Mouse (Mus musculus) hindbrain, embryonic 13.5 days (tissue): ENCODE results near the gene Ilkap. TPM values are rescaled to one million over a fixed set of nuclear protein-coding genes. Genes with fewer than 3 reads are reported as not detected.

Experiments
- ATAC-seq: fragments of 200-750 bp; cut with Nextera tagmentation; 2 replicates; pipeline ENCODE4 v1.8.0; 2017; ENCODE audit warnings: moderate TSS enrichment; ENCODE audit not compliant: low FRiP score
- H3K27ac ChIP-seq: fragments of 300-500 bp; sonication (generic); 2 replicates; pipeline ENCODE4 v1.5.1; 2015; ENCODE audit warnings: inconsistent platforms, mild to moderate bottlenecking, moderate library complexity
- H3K27me3 ChIP-seq: fragments of 300-500 bp; sonication (generic); 2 replicates; pipeline ENCODE4 v1.6.1; 2015; ENCODE audit warnings: mild to moderate bottlenecking, inconsistent platforms
- H3K36me3 ChIP-seq: fragments of 300-500 bp; sonication (generic); 2 replicates; pipeline ENCODE4 v1.6.1; 2015; ENCODE audit warnings: mild to moderate bottlenecking, inconsistent platforms
- H3K4me1 ChIP-seq: fragments of 300-500 bp; sonication (generic); replicated peaks from 2 replicates; pipeline ENCODE4 v1.6.1; 2015; ENCODE audit warnings: inconsistent platforms
- H3K4me2 ChIP-seq: fragments of 300-500 bp; sonication (generic); 2 replicates; pipeline ENCODE4 v1.6.1; 2015; ENCODE audit warnings: inconsistent platforms, mild to moderate bottlenecking, moderate library complexity
- H3K4me3 ChIP-seq: fragments of 300-500 bp; sonication (generic); 2 replicates; pipeline ENCODE4 v1.5.1; 2015; ENCODE audit warnings: mild to moderate bottlenecking, inconsistent platforms
- H3K9ac ChIP-seq: fragments of 300-500 bp; sonication (generic); 2 replicates; pipeline ENCODE4 v1.6.1; 2015; ENCODE audit warnings: mild to moderate bottlenecking, inconsistent platforms
- H3K9me3 ChIP-seq: fragments of 300-500 bp; sonication (generic); 2 replicates; pipeline ENCODE4 v1.6.1; 2016; ENCODE audit warnings: inconsistent platforms
- WGBS: fragments of 180-500 bp; shearing (Covaris S2); methylation state at CpG from one replicate; pipeline ENCODE4 v1.1.7; 2015; 5-methylcytosine and 5-hydroxymethylcytosine counted together
- polyA plus RNA-seq: library from polyadenylated mRNA; unstranded; fragments of >200 nt; fragmentation: Nextera tagmentation; extraction: Ambion mirVana; gene quantifications from 2 replicates; pipeline ENCODE4 v1.2.1, GENCODE M21; 2015

Ilkap gene
- polyA plus RNA-seq, 1 experiment from 2014 or later: 147 TPM

- H3K36me3 ChIP-seq: peaks cover 18% of the 10 kb centered on the region
- H3K9ac ChIP-seq: peak overlapping the region; percentile 92
- under 1% methylated on average over 34 of the region's 34 CpGs for WGBS
- H3K9me3 ChIP-seq: no peaks in the 10 kb centered on the region
- H3K4me1 ChIP-seq: peaks cover 43% of the 10 kb centered on the region
- peak overlapping the region; percentile 96 for H3K27ac ChIP-seq
- peak overlapping the region; percentile 95 for H3K4me2 ChIP-seq
- ATAC-seq: peak; percentile 92
- peak overlapping the region; percentile 83 for H3K4me3 ChIP-seq
- no peaks in the 10 kb centered on the region for H3K27me3 ChIP-seq
These were observed 14.5 kb upstream of the Ilkap start for GRCm38 (mm10) chr1:91413030-91413506.

GRCm38 (mm10) chr1:91412286-91413029 is 13.8 kb upstream of the Ilkap start:
- WGBS: 2% methylated on average over 57 of the region's 65 CpGs
- Histone ChIP-seq H3K27ac (peak overlapping the region; percentile 96), H3K36me3 (peaks cover 11% of the 10 kb centered on the region; the same call in 1 of the 2 replicates), H3K4me1 (peaks cover 43% of the 10 kb centered on the region), H3K9me3 (no peaks in the 10 kb centered on the region), H3K9ac (peak overlapping the region; percentile 92), H3K4me3 (peak overlapping the region; percentile 83), H3K27me3 (no peaks in the 10 kb centered on the region), H3K4me2 (peak overlapping the region; percentile 95)
- peak; percentile 51 for ATAC-seq

- ATAC-seq: no peak
- Histone ChIP-seq H3K27ac (no peak overlapping the region), H3K9ac (peak overlapping the region; percentile 92), H3K9me3 (no peaks in the 10 kb centered on the region), H3K4me2 (peak overlapping the region; percentile 95), H3K4me1 (peaks cover 43% of the 10 kb centered on the region), H3K4me3 (peak overlapping the region; percentile 83), H3K27me3 (no peaks in the 10 kb centered on the region), H3K36me3 (peaks cover 4% of the 10 kb centered on the region; the same call in 1 of the 2 replicates)
- 53% methylated on average over 8 of the region's 8 CpGs for WGBS
These were observed 13.1 kb upstream of the Ilkap start for GRCm38 (mm10) chr1:91411631-91412285.

DNA sequence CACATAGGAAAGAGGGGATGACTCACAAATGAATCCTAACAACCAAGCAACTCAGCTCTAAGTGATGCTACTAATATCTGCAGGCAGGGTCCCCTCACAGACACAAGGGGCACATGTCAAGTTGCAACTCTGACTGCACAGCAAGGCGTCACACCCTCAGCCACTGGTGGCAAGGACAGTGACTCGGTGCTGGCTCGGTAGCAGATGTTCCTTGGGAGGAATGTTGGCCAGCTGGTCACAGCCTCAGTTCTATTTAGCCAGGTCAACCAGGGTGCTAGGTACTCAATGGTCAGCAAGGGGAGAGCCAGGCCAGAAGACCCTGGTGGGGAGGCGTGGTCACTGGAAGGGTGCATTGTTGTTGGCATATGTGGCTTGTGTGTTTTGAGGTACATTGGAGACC is 9.2 kb upstream of the Ilkap start:
- Histone ChIP-seq H3K4me1 (peaks cover 21% of the 10 kb centered on the region), H3K9me3 (no peaks in the 10 kb centered on the region), H3K4me2 (no peak overlapping the region), H3K9ac (no peak overlapping the region), H3K36me3 (0 out of 2 replicates have a peak, but pooled peaks cover 4% of the 10 kb centered on the region), H3K4me3 (no peak overlapping the region), H3K27ac (no peak overlapping the region), H3K27me3 (0 out of 2 replicates have a peak, but pooled peaks cover 7% of the 10 kb centered on the region)
- no peak for ATAC-seq
- 85% methylated on average over 4 of the region's 4 CpGs for WGBS

DNA sequence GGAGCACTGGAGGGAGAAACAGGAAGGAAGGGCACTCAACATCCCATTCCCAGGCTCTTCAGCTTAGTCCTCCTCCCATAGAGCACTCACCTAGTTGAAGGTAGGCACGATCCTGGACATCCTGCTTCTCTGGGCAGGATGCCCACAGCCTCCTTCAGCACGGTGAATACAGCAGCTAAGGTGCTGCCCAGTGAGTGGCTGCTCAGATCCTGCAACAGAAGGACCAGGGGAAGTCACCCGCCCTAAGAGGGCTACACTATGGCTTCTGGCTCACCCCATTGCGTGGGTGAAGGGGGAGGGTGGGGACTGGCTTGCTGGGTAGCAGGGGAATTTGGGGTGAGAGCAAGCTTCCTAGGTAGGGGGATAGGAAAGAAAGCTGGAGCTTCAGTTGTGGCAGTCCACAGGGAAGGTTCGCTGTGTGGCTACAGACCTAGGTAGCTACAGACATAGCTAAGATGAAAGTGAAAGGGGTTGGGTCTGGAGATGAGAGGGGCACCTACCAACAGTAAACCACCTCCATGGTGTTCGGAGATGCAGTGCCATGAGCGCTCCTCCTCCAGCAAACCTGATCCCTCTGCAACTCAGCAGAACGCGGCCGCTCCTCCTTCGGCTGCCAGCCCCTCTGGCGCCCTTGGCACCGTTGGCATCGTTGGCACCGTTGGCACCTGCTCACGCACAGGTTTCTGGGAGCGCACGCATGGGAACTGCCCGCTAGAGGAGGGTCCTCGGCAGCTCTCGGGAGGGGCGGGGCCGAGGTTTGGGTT is 7.0 kb upstream of the Ilkap start:
- Histone ChIP-seq H3K9ac (no peak overlapping the region), H3K4me1 (0 out of 2 replicates have a peak, but pooled peaks cover under 1% of the 10 kb centered on the region), H3K4me2 (no peak overlapping the region), H3K36me3 (0 out of 2 replicates have a peak, but pooled peaks cover 1% of the 10 kb centered on the region), H3K27ac (no peak overlapping the region), H3K9me3 (no peaks in the 10 kb centered on the region), H3K4me3 (no peak overlapping the region), H3K27me3 (0 out of 2 replicates have a peak, but pooled peaks cover 7% of the 10 kb centered on the region)
- WGBS: 57% methylated on average over 23 of the region's 23 CpGs
- no peak for ATAC-seq

- H3K9ac ChIP-seq: no peak overlapping the region
- H3K4me2 ChIP-seq: no peak overlapping the region
- H3K36me3 ChIP-seq: no peaks in the 10 kb centered on the region
- H3K9me3 ChIP-seq: no peaks in the 10 kb centered on the region
- H3K27ac ChIP-seq: no peak overlapping the region
- WGBS: 25% methylated on average over 1 of the region's 1 CpGs
- H3K4me3 ChIP-seq: no peak overlapping the region
- no peak for ATAC-seq
- H3K4me1 ChIP-seq: no peaks in the 10 kb centered on the region
- 0 out of 2 replicates have a peak, but pooled peaks cover 7% of the 10 kb centered on the region for H3K27me3 ChIP-seq
These were observed 6.4 kb upstream of the Ilkap start for GRCm38 (mm10) chr1:91404976-91405375.

DNA sequence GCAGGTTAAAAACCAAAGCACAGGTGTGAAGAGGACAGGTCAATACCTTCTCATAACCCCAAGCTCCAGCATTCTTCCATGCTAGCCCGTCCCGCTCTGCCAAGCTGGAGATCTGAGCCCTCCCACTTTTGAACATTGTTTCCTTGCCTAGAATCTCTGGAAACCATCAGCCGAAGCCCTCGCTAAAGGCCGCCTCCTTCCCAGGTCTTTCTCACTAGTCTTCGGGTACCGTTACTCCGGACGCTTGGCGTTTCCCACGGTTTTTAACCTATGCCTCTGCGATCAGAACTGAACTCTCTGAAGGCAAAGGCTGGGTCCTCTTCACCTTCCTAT is 722 bp downstream of the Ilkap start:
- Histone ChIP-seq H3K4me1 (peaks cover 32% of the 10 kb centered on the region), H3K4me3 (peak overlapping the region; percentile 89), H3K36me3 (peaks cover 16% of the 10 kb centered on the region), H3K27me3 (no peaks in the 10 kb centered on the region), H3K27ac (peak overlapping the region; percentile 93), H3K9ac (peak overlapping the region; percentile 91), H3K4me2 (peak overlapping the region; percentile 93), H3K9me3 (no peaks in the 10 kb centered on the region)
- 0 out of 2 replicates have a peak, but pooled peaks have one; percentile 6 for ATAC-seq
- WGBS: under 1% methylated on average over 12 of the region's 12 CpGs

DNA sequence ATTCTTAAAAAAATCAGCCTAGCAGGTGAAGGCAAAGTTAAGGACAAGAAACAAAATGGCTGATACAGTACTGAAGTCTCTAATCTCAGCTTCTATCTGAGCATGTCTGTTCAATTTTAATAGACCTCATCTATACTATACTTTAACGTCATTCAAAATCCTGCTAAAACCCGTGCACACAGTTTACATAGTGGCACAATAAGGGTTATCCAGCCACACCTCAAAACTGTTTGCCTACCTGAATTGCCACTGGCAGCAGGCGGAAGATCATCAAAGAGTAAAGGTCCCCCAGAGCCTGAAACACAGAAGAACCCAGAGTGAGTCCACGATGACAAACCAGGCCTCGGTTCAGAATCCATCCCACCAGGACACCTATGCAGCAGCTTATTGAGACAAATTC is 8.2 kb downstream of the Ilkap start:
- Histone ChIP-seq H3K27ac (no peak overlapping the region), H3K27me3 (no peaks in the 10 kb centered on the region), H3K4me1 (peaks cover 6% of the 10 kb centered on the region), H3K36me3 (peaks cover 77% of the 10 kb centered on the region), H3K4me2 (no peak overlapping the region), H3K4me3 (no peak overlapping the region), H3K9me3 (no peaks in the 10 kb centered on the region), H3K9ac (no peak overlapping the region)
- 95% methylated on average over 5 of the region's 5 CpGs for WGBS
- ATAC-seq: no peak

DNA sequence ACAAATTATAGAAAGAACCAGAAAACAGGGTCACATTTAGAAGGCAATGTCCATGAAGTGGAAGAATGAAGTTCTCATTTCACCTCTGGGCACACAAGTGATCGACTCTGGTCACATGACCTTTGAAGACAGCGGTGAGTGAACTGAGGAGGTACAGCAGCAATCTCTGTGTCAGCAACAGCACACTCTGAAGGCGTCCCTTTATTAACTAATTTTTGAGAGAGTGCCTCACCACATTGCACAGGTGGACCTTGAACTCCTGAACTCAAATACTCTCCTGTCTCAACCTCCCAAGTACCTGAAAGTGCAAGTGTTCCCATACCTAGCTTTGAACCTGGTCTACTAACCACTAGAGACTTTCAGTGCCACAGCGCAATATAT is 17.5 kb downstream of the Ilkap start:
- 95% methylated on average over 4 of the region's 4 CpGs for WGBS
- H3K27me3 ChIP-seq: no peaks in the 10 kb centered on the region
- no peak overlapping the region for H3K27ac ChIP-seq
- H3K9me3 ChIP-seq: no peaks in the 10 kb centered on the region
- no peaks in the 10 kb centered on the region for H3K4me1 ChIP-seq
- ATAC-seq: no peak
- peaks cover 94% of the 10 kb centered on the region for H3K36me3 ChIP-seq
- no peak overlapping the region for H3K4me2 ChIP-seq
- no peak overlapping the region for H3K4me3 ChIP-seq
- H3K9ac ChIP-seq: no peak overlapping the region

- 0 out of 2 replicates have a peak, but pooled peaks have one; percentile 52 for ATAC-seq
These were observed 18.0 kb downstream of the Ilkap start for GRCm38 (mm10) chr1:91380453-91381090.

GRCm38 (mm10) chr1:91373414-91373835 is 25.2 kb downstream of the Ilkap start:
- Histone ChIP-seq H3K4me1 (no peaks in the 10 kb centered on the region), H3K27me3 (no peaks in the 10 kb centered on the region), H3K4me2 (no peak overlapping the region), H3K27ac (no peak overlapping the region), H3K36me3 (peaks cover 95% of the 10 kb centered on the region), H3K9ac (no peak overlapping the region), H3K4me3 (no peak overlapping the region), H3K9me3 (no peaks in the 10 kb centered on the region)
- no peak for ATAC-seq
- 89% methylated on average over 6 of the region's 6 CpGs for WGBS

More at GRCm38 (mm10) chr1:91380453-91381090, 18.0 kb downstream of the Ilkap start:
- peaks cover 95% of the 10 kb centered on the region for H3K36me3 ChIP-seq
- no peaks in the 10 kb centered on the region for H3K27me3 ChIP-seq
- no peak overlapping the region for H3K9ac ChIP-seq
- H3K27ac ChIP-seq: no peak overlapping the region
- H3K4me2 ChIP-seq: no peak overlapping the region
- WGBS: 59% methylated on average over 7 of the region's 7 CpGs
- H3K9me3 ChIP-seq: no peaks in the 10 kb centered on the region
- no peak overlapping the region for H3K4me3 ChIP-seq
- H3K4me1 ChIP-seq: no peaks in the 10 kb centered on the region
